Mouse (Mus musculus): Measurements from ENCODE around the gene Hdac4. TPM values are rescaled to one million over a fixed set of nuclear protein-coding genes. Genes with fewer than 3 reads are reported as not detected.

The Hdac4 gene
- total RNA-seq, 2 experiments from 2014 or later: 35.4 to 36.2 TPM

- peak; percentile 99 to 100 for DNase-seq
- intact Hi-C loops (cut with DNase I): loop anchor here (5.0 kb wide), 2 partner anchors 37 to 272 kb away; no protein-coding TSS in a partner anchor
Observed at GRCm38 (mm10) chr1:92180141-92181137, 15.1 kb downstream of the Hdac4 start.

- intact Hi-C loops (cut with DNase I): loop anchor here (5.0 kb wide), 5 partner anchors 38 to 273 kb away; no protein-coding TSS in a partner anchor
- DNase-seq: peak; percentile 54 to 69
Observed at GRCm38 (mm10) chr1:92179489-92180006, 16.0 kb downstream of the Hdac4 start.

GRCm38 (mm10) chr1:92179070-92179469, 16.4 kb downstream of the Hdac4 start:
- intact Hi-C loops (cut with DNase I): loop anchor here (5.0 kb wide), 3 partner anchors 62 to 212 kb away; no protein-coding TSS in a partner anchor
- peak in 1 of 2 experiments; percentile 18 for DNase-seq

- DNase-seq: peak in 1 of 2 experiments; percentile 15
- intact Hi-C loops (cut with DNase I): loop anchor here (5.0 kb wide), 3 partner anchors 61 to 211 kb away; no protein-coding TSS in a partner anchor
Observed at GRCm38 (mm10) chr1:92178021-92178895, 17.2 kb downstream of the Hdac4 start.

GRCm38 (mm10) chr1:92177599-92177998, 17.9 kb downstream of the Hdac4 start:
- no peak for DNase-seq
- intact Hi-C loops (cut with DNase I): loop anchor here (5.0 kb wide), 3 partner anchors 60 to 210 kb away; no protein-coding TSS in a partner anchor

GRCm38 (mm10) chr1:92177196-92177595, 18.3 kb downstream of the Hdac4 start:
- intact Hi-C loops (cut with DNase I): loop anchor here (5.0 kb wide), 3 partner anchors 60 to 210 kb away; no protein-coding TSS in a partner anchor
- no peak for DNase-seq

GRCm38 (mm10) chr1:92175266-92175665, 20.2 kb downstream of the Hdac4 start:
- DNase-seq: no peak
- intact Hi-C loops (cut with DNase I): loop anchor here (5.0 kb wide), 3 partner anchors 58 to 208 kb away; no protein-coding TSS in a partner anchor

- no peak for DNase-seq
- intact Hi-C loops (cut with DNase I): loop anchor here (5.0 kb wide), 4 partner anchors 38 to 208 kb away; no protein-coding TSS in a partner anchor
Observed at GRCm38 (mm10) chr1:92174898-92175255, 20.6 kb downstream of the Hdac4 start.

GRCm38 (mm10) chr1:92174251-92174897, 21.1 kb downstream of the Hdac4 start:
- DNase-seq: no peak
- intact Hi-C loops (cut with DNase I): loop anchor here (5.0 kb wide), 1 partner anchor 37 kb away; no protein-coding TSS in a partner anchor

- intact Hi-C loops (cut with DNase I): loop anchor here (5.0 kb wide), 1 partner anchor 33 kb away; no protein-coding TSS in a partner anchor
- DNase-seq: no peak
Observed at GRCm38 (mm10) chr1:92170616-92171235, 24.8 kb downstream of the Hdac4 start.

- intact Hi-C loops (cut with DNase I): loop anchor here (5.0 kb wide), 1 partner anchor 32 kb away; no protein-coding TSS in a partner anchor
- no peak for DNase-seq
Observed at GRCm38 (mm10) chr1:92169776-92170055, 25.8 kb downstream of the Hdac4 start.

GRCm38 (mm10) chr1:92168900-92169775, 26.4 kb downstream of the Hdac4 start:
- no peak for DNase-seq
- intact Hi-C loops (cut with DNase I): no loop called here

GRCm38 (mm10) chr1:92163932-92164331, 31.6 kb downstream of the Hdac4 start:
- no peak for DNase-seq
- intact Hi-C loops (cut with DNase I): no loop called here

GRCm38 (mm10) chr1:92159804-92160203, 35.7 kb downstream of the Hdac4 start:
- intact Hi-C loops (cut with DNase I): no loop called here
- DNase-seq: no peak

GRCm38 (mm10) chr1:92150201-92150600, 45.3 kb downstream of the Hdac4 start:
- DNase-seq: no peak
- intact Hi-C loops (cut with DNase I): no loop called here

- intact Hi-C loops (cut with DNase I): no loop called here
- DNase-seq: no peak
Observed at GRCm38 (mm10) chr1:92148527-92148926, 47.0 kb downstream of the Hdac4 start.

GRCm38 (mm10) chr1:92144868-92145534, 50.5 kb downstream of the Hdac4 start:
- DNase-seq: peak in 1 of 2 experiments; percentile 16
- intact Hi-C loops (cut with DNase I): no loop called here
